Mouse (Mus musculus): ENCODE results near the gene Isoc2b. TPM values are rescaled to one million over a fixed set of nuclear protein-coding genes. Genes with fewer than 3 reads are reported as not detected.
A peak's percentile ranks its signal among the peaks of the same experiment; 100 is the strongest.
"Not testable (repeated sequence)": the region's sequence is repeated elsewhere in the genome, so short reads cannot be mapped to it uniquely, and the experiment has no call there.

Gene Isoc2b
- polyA plus RNA-seq, 1 experiment from 2014 or later = 6.5 TPM

DNA sequence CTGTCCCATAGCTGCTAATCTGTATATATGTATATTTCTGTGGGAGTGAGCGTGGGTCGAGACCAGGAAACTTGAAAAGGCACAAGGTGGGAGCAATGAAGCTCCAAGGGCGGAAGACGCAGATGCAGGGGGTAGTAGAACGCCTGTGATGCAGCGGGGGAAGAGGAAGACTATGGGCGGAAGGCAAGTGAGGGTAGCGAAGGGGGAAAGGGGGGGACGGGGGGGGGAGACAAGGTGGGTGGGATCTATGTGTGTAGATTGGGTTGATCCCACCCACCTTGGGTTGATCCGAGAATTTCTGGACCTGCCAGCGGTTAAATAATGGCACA, 30.4 kb upstream of the Isoc2b start:
- H3K4me2 ChIP-seq = peak overlapping the region; percentile 56
- WGBS = 21% methylated on average over 11 of the region's 11 CpGs

DNA sequence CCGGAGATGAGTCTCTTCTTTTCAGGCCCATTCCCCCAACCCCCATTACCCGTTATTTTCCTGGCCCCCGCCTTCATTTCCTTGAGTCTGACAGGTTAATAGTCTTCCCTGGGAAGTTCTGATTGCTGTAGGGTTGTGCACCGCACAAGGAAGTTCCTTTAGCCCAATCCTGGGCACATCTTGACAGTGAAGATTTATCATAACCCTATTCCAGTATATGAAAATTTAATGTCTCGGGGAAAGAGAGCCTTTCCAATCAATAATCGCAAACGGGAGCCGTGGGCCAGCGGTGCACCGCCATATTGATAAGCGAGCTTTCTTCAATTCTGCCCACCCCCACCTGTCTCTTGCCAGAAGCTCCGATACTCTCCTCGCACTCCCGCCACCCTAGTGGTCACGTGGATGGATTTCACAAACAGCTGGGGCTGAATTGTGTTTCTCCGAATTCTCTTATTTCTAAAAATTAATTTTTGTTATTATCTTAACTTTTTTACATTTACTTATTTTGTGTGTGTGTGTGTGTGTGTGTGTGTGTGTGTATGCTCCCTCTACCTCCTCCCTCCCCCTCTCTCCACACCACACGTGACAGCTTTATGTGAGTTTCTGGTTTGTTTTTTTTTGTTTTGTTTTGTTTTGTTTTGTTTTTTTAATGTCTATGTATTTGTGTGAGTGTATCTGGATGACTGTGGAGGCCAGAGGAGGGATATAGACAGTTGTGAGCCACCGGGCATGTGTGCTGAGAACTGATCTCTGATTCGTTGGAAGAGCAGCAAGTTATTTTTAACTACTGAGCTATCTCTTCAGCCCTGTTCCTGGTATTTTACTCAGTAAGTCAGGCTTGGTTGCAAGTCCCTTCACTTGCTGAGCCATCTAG, 29.8 kb upstream of the Isoc2b start:
- peak overlapping the region; percentile 46 for H3K9ac ChIP-seq
- H3K36me3 ChIP-seq = no peaks in the 10 kb centered on the region
- ATAC-seq (ENCODE audit: insufficient number of reproducible peaks, insufficient read depth, low FRiP score, low TSS enrichment, low read depth) = no peak
- 5% methylated on average over 19 of the region's 19 CpGs for WGBS
- H3K9me3 ChIP-seq = peaks cover 4% of the 10 kb centered on the region; the same call in 1 of the 2 replicates
- H3K4me2 ChIP-seq = peak overlapping the region; percentile 56
- peak overlapping the region; percentile 28 for H3K4me3 ChIP-seq
- peaks cover 8% of the 10 kb centered on the region for H3K4me1 ChIP-seq
- H3K27ac ChIP-seq = no peak overlapping the region
- peaks cover 29% of the 10 kb centered on the region for H3K27me3 ChIP-seq

More for the DNA sequence above, 30.4 kb upstream of the Isoc2b start:
- Histone ChIP-seq H3K9me3 (peaks cover 4% of the 10 kb centered on the region; the same call in 1 of the 2 replicates), H3K36me3 (no peaks in the 10 kb centered on the region), H3K27ac (no peak overlapping the region), H3K4me1 (peaks cover 8% of the 10 kb centered on the region), H3K27me3 (peaks cover 29% of the 10 kb centered on the region), H3K4me3 (peak overlapping the region; percentile 28; the same call in 1 of the 2 replicates), H3K9ac (no peak overlapping the region)
- no peak for ATAC-seq (ENCODE audit: insufficient number of reproducible peaks, insufficient read depth, low FRiP score, low TSS enrichment, low read depth)

DNA sequence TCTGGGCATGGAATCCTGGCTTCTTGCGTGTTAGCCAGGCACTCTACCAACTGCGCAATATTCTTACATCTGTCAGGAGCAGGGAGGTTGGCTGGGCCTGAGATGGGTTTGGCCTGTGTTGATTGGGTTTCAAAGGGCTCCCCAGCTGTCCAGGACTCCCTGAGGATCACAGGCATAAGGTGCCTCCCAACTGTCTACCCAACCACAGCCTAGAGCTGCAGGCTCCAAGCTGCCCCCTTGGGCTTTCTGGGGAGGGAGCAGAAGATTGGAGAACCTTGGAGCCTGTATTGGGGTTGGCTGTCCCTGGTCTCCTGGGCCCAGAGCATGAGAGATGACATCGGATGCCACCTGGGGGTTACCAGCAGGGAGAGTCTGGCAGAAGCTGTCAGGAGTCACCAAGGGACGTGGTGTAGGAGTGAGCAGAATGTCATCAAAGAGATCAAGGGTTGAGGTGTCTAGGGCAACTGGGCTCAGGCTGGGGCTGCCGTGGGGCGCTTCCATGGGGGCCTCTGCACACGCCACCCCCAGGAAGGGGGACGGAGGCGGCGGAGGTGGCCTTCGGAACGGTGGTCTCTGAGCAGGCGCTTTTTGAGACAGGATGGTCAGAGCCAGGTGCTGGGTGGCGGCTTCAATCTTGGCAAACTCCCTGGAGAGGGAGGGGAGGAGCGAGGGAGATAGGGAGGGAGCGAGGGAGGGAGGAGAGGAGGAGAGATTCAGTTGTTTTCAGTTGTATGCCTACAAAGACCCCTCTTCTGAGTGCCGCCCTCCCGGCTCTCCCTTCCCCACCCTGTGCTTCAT, 29.0 kb upstream of the Isoc2b start:
- Histone ChIP-seq H3K4me3 (peak overlapping the region; percentile 28; the same call in 1 of the 2 replicates), H3K27me3 (peaks cover 29% of the 10 kb centered on the region), H3K9me3 (peaks cover 4% of the 10 kb centered on the region; the same call in 1 of the 2 replicates), H3K36me3 (no peaks in the 10 kb centered on the region), H3K4me2 (peak overlapping the region; percentile 56), H3K9ac (peak overlapping the region; percentile 46), H3K27ac (no peak overlapping the region), H3K4me1 (peaks cover 8% of the 10 kb centered on the region)
- 17% methylated on average over 17 of the region's 18 CpGs for WGBS
- ATAC-seq (ENCODE audit: insufficient number of reproducible peaks, insufficient read depth, low FRiP score, low TSS enrichment, low read depth) = peak; percentile 20; the same call in 1 of the 2 replicates

DNA sequence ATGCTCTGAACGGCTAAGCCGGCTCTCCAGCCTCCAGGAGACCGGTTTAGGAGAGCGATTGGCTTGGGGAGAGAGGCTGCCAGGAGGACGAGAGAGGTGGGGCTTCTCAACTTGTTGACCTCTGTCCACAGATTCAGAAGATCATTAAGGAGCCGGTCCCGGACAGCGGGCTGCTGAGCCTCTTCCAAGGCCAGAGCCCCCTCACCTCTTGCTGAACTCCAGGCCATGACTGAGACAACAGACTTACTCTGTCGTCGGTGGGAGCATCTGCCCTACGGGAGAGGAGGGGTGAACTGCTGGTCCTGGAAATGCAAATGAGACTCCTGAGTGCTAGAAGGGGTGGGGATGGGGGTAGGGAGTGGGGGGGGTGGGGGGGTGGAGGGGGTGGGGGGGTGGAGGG, 25.1 kb upstream of the Isoc2b start:
- Histone ChIP-seq H3K4me3 (no peak overlapping the region), H3K36me3 (no peaks in the 10 kb centered on the region), H3K9me3 (no peaks in the 10 kb centered on the region), H3K9ac (no peak overlapping the region), H3K4me2 (no peak overlapping the region), H3K4me1 (peaks cover 8% of the 10 kb centered on the region), H3K27me3 (peaks cover 21% of the 10 kb centered on the region), H3K27ac (no peak overlapping the region)
- WGBS = 68% methylated on average over 11 of the region's 11 CpGs
- no peak for ATAC-seq (ENCODE audit: insufficient number of reproducible peaks, insufficient read depth, low FRiP score, low TSS enrichment, low read depth)

DNA sequence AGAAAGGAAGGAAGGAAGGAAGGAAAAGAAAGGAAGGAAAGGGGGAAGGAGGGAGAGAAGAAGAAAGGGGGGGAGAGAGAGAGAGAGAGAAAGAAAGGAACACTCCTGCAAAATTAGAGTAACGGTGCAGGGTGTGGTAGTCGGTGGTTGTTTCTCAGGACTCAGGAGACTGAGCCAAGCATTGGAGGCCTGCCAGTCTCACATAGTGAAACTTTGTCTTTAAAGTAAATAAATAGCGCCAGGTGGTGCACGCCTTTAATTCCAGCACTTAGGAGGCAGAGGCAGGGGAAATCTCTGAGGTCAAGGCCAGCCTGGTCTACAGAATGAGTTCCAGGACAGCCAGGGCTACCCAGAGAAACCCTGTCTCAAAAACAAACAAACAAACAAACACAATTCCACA, 16.6 kb upstream of the Isoc2b start:
- Histone ChIP-seq H3K36me3 (no peaks in the 10 kb centered on the region), H3K4me3 (no peak overlapping the region), H3K4me2 (no peak overlapping the region), H3K9ac (no peak overlapping the region), H3K9me3 (no peaks in the 10 kb centered on the region), H3K27ac (no peak overlapping the region), H3K4me1 (no peaks in the 10 kb centered on the region), H3K27me3 (no peaks in the 10 kb centered on the region)
- ATAC-seq (ENCODE audit: insufficient number of reproducible peaks, insufficient read depth, low FRiP score, low TSS enrichment, low read depth) = no peak
- WGBS = 70% methylated on average over 4 of the region's 4 CpGs

DNA sequence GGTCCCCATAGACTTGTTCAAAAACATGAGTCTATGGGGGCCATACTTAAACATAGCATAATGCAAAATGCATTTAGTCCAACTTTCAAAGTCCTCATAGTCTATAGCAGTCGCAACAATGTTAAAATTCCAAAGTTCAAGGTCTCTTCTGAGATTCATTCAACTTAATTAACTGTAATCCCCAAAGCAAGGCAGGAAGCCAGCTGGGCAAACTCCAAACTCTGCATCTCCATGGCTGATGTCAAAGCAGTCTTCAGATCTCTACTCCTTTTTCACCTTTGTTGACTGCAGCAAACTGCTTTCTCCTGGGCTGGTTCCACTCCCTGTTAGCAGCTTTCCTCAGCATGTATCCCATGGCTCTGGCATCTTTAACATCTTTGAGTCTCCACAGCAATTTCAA, 9.0 kb upstream of the Isoc2b start:
- not testable (repeated sequence) for H3K9me3 ChIP-seq; H3K9ac ChIP-seq; H3K4me3 ChIP-seq; ATAC-seq (ENCODE audit: insufficient number of reproducible peaks, insufficient read depth, low FRiP score, low TSS enrichment, low read depth); H3K27me3 ChIP-seq; H3K4me2 ChIP-seq; H3K36me3 ChIP-seq; H3K27ac ChIP-seq
- 82% methylated on average over 1 of the region's 1 CpGs for WGBS
- H3K4me1 ChIP-seq = peaks cover 13% of the 10 kb centered on the region

DNA sequence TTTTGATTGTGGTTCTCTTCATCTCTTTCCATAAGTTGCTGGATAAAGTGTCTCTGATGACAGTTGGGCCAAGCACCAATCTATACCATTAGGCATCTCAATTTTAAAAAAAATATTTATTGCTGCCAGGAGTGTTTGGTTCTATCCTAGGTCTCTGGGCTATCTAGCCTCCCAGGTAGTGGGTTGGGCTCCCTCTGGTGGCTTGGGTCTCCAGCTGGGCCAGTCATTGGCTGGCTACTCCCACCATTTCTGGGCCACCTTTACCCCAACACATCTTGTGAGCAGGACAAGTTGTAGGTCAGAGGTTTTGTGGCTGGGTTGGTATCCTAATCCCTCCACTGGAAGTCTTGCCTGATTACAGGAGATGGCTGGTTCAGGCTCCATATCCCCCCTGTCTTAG, 8.1 kb upstream of the Isoc2b start:
- Histone ChIP-seq H3K9ac (no peak overlapping the region), H3K27me3 (no peaks in the 10 kb centered on the region), H3K4me1 (peaks cover 13% of the 10 kb centered on the region), H3K27ac (no peak overlapping the region), H3K36me3 (no peaks in the 10 kb centered on the region), H3K9me3 (no peaks in the 10 kb centered on the region), H3K4me3 (no peak overlapping the region), H3K4me2 (peak overlapping the region; percentile 85)
- ATAC-seq (ENCODE audit: insufficient number of reproducible peaks, insufficient read depth, low FRiP score, low TSS enrichment, low read depth) = no peak

DNA sequence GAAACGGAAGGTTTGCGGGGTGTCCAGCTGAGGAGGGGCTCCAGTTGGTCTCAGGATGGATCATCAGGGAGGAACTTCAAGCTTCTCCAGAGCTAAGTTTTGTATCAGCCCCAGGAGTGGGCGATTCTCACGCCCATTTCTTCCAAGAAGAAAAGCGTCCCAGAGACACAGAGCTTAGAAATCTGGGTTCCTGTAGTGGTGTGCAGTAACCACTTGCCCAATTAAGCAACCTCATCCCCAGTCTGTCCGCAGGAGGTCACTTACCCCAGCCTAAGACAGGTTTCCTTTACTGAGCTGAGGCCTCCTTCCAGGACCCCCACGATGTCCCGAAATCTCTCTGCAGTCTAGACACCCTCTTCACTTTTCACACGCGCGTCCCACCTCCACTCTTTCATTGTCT, 7.2 kb upstream of the Isoc2b start:
- 6% methylated on average over 11 of the region's 11 CpGs for WGBS

DNA sequence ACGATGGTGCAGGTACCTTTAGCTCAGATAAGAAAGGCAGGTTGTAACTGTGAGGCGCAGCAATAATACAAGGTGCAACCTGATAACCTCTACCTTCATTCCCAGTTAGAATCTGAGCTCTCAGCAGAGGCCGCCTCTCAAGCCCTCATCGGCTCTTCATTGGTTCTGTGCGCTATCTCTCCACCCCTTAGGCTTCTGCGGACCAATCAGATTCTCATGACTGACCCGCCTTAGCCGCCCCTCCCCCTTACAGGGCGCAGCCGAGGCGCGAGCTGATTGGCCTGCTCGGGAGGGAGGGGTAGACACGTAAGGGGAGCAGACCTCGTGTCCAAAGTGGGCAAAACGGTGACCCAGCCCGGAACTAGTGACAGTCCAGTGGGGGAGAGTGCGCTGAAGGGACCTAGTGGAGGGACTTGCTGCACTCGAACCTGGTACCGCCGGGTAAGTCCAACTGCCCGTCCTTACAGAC, 6.7 kb upstream of the Isoc2b start, which contains the start of gene Isoc2a:
Gene Isoc2a, plus strand, starts transcription at position 401 of the 469 bp plus-strand sequence.
- Histone ChIP-seq H3K36me3 (no peaks in the 10 kb centered on the region), H3K4me1 (peaks cover 13% of the 10 kb centered on the region), H3K9me3 (no peaks in the 10 kb centered on the region), H3K27me3 (no peaks in the 10 kb centered on the region), H3K4me2 (peak within 1 kb of the TSS; percentile 85), H3K4me3 (peak within 1 kb of the TSS; percentile 59), H3K9ac (peak within 1 kb of the TSS; percentile 75), H3K27ac (no peak within 1 kb of the TSS)
- peak; percentile 98 for ATAC-seq (ENCODE audit: insufficient number of reproducible peaks, insufficient read depth, low FRiP score, low TSS enrichment, low read depth)
- under 1% methylated on average over 22 of the region's 22 CpGs for WGBS

More for the DNA sequence above, 7.2 kb upstream of the Isoc2b start:
- ATAC-seq (ENCODE audit: insufficient number of reproducible peaks, insufficient read depth, low FRiP score, low TSS enrichment, low read depth) = 0 out of 2 replicates have a peak, but pooled peaks have one; percentile 15
- Histone ChIP-seq H3K9ac (peak overlapping the region; percentile 75), H3K27ac (no peak overlapping the region), H3K9me3 (no peaks in the 10 kb centered on the region), H3K36me3 (no peaks in the 10 kb centered on the region), H3K4me3 (peak overlapping the region; percentile 59), H3K4me2 (peak overlapping the region; percentile 85), H3K4me1 (peaks cover 13% of the 10 kb centered on the region), H3K27me3 (no peaks in the 10 kb centered on the region)

DNA sequence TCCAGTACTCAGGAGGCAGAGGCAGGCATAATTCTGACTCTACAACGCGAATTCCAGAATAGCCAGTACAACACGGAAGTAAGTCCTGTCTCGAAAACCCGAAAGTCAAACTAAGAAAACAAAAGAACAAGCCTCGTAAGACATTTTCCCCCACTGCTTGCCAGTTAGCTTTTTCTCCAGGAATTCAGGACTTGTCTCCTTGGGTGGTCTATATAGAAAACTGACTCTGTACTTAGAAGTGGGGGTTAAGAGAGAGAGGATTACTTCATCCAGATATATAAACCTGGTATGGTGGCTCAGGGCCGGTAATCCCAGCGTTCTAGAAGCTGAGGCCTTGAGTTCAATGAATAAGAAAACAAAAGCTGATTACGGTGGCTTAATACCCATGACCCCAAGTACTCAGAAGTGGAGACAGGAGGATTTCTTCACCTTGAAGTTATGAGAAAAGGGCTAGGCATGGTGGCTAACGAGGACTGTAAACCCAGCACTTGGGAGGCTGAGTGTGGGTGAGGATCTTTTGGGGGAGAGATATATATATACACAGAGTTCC, 3.4 kb downstream of the Isoc2b start:
- ATAC-seq (ENCODE audit: insufficient number of reproducible peaks, insufficient read depth, low FRiP score, low TSS enrichment, low read depth) = no peak
- H3K36me3 ChIP-seq = no peaks in the 10 kb centered on the region
- peak overlapping the region; percentile 67 for H3K4me2 ChIP-seq
- H3K27ac ChIP-seq = 0 out of 2 replicates have a peak overlapping the region, but pooled peaks have one; percentile 69
- WGBS = 37% methylated on average over 10 of the region's 10 CpGs
- no peaks in the 10 kb centered on the region for H3K27me3 ChIP-seq
- no peaks in the 10 kb centered on the region for H3K9me3 ChIP-seq
- peak overlapping the region; percentile 81 for H3K9ac ChIP-seq
- H3K4me1 ChIP-seq = peaks cover 22% of the 10 kb centered on the region
- peak overlapping the region; percentile 61 for H3K4me3 ChIP-seq
